Mouse (Mus musculus) small intestine, adult 2 months (tissue): ENCODE data around the gene Tmem63b.

ENCODE experiments used
- CTCF ChIP-seq: fragments of 200-500 bp; IDR thresholded peaks from 2 replicates; pipeline ENCODE4 v1.5.1; 2012; ENCODE audit warnings: low read depth, mild to moderate bottlenecking, control low read depth, inconsistent platforms, low read length, moderate library complexity, mixed read lengths; ENCODE audit not compliant: insufficient replicate concordance, insufficient read length; ENCODE audit errors: extremely low read depth
- POLR2A ChIP-seq: fragments of 200-500 bp; IDR thresholded peaks from 2 replicates; pipeline ENCODE4 v1.6.1; 2012; ENCODE audit warnings: low read depth, mild to moderate bottlenecking, control low read depth, inconsistent platforms, low read length, moderate library complexity

DNA sequence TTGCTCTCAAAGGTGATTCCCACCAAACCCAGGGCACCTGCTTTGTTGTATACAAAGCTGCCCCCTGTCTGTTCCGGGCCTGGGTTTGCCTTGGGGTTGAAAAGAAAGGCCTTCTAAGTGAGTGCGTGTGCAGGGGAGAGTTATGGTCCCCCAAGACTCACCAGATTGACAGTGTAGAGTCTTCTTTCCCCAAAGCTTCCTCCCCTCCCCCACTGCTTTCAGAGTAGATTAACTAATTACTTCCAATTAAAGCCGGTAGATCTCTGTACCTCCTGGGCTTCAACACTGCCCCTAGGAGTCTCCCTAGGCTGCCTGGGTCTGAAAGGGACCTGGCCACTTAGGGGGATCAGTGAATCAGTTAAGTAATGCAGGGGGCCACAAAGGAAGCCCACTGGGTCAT is 47.6 kb upstream of the Tmem63b start:
- TF ChIP-seq CTCF, result no peak
- TF ChIP-seq POLR2A, result no peak
